Mouse (Mus musculus): ENCODE measurements at regions not wholly inside any gene's neighbourhood (a gene's known extent, or its start where the extent isn't known, plus 50 kb on each side); places are given as distances from the start of the nearest gene placed in this dataset.
"Not testable (repeated sequence)": the region's sequence is repeated elsewhere in the genome, so short reads cannot be mapped to it uniquely, and the experiment has no call there.

DNA sequence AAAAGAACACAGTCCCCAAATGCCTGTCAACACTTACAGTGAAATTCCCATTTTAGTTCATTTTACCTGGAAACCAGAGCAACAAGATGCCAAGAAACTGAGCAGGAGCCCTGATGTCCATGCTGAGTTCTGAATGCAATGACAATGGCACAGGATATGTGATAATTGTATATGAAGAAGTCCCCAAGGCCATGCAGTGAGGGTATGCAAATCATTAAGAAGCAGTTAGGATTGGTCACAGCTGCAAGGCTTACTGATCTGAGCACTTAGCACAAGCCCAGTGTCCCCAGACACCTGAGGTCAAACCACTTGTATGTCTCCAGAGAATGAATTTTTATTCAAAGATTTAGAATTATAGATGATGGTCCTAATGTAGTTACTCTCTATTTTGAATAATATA is 419.0 kb upstream of the Tacstd2 start:
- DNase-seq (ENCODE audit: low spot score in 2 of 2): not testable (repeated sequence)

DNA sequence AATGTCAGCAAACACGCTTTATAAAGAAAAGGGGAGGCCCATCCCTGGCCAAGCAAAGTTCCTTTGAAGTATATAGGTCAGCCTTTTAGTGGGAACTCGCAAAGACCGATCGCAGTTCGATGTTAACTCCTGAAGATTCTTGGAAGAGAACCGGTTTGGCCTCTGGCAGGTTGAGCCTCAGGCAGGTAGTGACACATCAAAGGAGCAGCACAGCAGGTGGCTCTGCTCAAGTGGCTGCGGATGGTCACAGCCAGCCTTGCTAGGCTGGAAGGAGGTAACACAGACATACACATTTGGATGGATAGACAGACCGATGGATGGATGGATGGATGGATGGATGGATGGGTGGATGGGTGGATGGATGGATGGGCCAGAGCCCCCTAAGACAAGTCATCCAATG is 395.9 kb upstream of the Tacstd2 start:
- DNase-seq (ENCODE audit: low spot score in 2 of 2): not testable (repeated sequence)

DNA sequence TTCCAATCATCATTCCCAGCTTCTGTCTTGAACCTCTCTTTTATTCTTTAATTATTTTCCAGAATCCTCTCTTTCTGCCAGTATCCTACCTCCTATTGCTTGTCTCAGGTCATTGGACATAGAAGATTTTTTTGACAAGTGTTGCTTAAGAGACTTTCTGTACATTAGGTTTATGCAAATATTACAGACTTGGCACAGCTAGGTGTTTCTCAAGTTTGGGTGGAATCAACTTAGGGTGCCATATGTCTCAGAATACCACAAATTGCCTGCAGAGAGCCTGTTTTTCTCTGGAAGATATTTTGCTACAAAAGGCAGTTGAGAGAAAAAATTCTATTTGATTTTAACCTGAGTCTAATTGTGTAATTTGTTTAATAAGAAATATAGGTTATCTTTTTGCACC is 386.9 kb upstream of the Tacstd2 start:
- no peak for DNase-seq (ENCODE audit: low spot score in 2 of 2)

DNA sequence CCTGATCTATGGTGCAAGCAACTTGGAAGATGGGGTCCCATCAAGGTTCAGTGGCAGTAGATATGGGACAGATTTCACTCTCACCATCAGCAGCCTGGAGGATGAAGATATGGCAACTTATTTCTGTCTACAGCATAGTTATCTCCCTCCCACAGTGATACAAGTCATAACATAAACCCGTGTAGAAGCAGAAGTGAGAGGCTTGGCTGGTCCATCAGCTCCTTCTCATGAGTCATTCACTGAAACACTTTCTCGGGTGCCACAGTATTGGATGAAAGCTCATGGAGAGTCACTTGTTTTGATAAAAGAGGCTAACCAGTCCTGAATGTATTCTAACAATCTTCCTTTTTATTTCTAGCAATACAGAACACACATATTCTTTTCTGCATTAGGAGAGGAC is 378.3 kb upstream of the Tacstd2 start:
- DNase-seq (ENCODE audit: low spot score in 2 of 2): no peak

DNA sequence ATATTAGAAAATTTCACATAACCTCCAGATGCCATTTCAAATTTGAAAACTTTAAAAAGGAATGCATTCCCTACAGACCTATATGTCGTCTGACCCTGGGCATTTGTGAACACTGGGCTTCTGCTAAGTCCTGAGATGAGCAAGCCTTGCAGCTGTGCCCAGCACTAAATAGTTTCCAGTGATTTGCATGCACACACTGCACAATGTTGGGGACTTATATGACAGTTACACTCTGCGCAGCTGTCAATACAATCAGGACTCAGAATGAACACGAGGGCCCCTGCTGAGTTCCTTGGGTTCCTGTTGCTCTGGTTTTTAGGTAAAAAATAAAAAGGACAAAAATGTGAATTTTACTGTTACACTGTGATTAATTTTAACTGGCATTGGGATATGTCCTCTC is 377.7 kb upstream of the Tacstd2 start:
- DNase-seq (ENCODE audit: low spot score in 2 of 2): no peak

DNA sequence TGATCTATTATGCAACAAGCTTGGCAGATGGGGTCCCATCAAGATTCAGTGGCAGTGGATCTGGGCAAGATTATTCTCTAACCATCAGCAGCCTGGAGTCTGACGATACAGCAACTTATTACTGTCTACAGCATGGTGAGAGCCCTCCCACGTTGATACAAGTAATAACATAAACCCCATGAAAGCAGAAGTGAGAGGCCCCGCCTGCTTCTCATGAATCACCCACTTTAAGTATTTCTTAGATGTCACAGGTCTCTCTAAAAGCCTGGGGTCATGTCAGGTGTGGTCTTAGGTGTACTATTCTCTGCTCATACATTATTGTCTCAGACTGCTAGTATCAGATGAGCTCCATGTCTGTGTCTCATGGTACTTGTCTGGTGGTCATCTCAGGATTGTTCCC is 360.9 kb upstream of the Tacstd2 start:
- no peak for DNase-seq (ENCODE audit: low spot score in 2 of 2)

DNA sequence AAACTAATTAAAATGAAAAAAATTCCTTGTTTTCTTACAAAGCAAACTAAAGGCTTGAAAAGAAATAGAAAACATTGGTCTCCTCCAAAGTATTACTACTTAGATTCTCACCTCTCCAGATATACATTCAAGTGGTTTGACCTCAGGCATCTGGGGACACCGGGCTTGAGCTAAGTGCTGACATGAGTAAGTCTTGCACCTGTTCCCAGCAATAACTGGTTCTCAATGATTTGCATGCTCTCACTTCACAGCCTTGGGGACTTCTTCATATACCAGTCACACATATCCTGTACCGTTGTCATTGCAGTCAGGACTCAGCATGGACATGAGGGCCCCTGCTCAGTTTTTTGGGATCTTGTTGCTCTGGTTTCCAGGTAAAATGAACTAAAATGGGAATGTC is 360.3 kb upstream of the Tacstd2 start:
- no peak for DNase-seq (ENCODE audit: low spot score in 2 of 2)

DNA sequence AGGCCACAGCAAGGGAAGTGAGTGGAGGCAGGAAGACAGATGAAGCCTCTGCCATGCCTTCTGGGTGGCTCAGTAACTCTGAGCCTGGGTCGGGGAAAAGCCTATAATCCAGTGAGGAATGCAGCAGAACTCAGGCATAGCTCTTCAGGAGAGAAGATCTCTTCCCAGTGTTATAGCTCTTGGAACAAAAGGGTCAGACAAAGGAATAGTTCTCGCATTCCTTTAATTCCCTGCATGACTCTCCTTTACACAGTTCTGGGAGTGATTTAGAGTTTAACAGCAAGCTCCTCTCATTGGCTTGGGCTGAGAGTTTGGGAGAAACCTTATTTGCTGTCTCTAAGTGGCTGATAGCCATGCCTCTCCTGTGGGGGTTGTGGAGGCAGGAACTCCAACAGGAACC is 352.0 kb upstream of the Tacstd2 start:
- no peak for DNase-seq (ENCODE audit: low spot score in 2 of 2)

DNA sequence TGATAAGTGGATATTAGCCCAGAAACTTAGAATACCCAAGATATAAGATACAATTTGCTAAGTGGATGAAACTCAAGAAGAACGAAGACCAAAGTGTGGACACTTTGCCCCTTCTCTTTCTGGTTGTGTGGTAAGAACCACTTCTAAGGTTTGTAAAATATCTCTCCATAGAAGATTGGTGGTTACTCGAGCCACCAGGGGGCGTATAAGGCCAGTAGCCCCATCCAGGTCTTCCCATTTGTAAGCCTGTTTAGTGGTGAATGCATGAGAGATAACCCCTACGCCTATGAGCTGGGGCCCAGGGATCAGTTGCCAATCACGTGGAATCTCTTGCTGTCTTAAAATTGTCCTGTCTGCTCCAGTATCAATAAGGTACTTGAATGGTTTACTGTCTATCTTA is 349.3 kb upstream of the Tacstd2 start:
- no peak for DNase-seq (ENCODE audit: low spot score in 2 of 2)

DNA sequence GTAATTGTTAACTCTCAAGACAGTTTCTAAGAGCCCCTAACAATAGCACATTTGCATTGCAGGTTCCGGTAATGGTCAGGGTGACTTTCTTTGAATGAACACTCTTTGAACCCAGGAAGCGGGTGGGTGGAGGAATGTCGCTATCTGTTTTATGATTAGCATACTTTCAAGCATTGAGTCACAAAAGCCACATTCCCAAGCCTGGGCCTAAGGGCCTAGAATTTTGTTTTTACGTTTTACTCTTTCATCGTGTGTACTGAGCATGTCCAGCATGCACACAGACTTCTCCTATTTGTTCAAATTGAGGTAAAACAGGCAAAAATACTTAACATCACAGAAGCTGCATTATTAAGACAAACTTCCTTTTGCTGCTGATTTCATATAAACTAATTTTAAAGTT is 345.9 kb upstream of the Tacstd2 start:
- not testable (repeated sequence) for DNase-seq (ENCODE audit: low spot score in 2 of 2)

DNA sequence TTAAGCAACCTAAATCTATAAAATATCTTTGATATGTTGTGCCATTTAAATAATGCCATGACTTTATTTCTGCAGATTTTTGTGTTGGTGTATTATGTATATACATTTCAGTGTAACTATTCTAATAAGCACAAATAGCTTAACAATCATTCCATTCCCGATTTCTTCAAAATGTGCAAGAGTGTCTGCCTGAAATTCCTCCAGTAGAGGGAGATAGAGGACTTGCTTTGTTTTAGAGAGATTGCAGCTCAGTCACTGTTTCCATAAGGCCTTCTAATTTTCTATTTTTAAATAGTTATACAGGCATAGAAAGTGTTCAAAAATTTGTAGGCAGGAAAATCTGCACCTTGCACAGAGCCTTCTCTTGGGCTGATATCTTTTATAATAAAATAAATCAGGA is 322.3 kb upstream of the Tacstd2 start:
- DNase-seq (ENCODE audit: low spot score in 2 of 2): peak in 1 of 2 experiments; percentile 1

DNA sequence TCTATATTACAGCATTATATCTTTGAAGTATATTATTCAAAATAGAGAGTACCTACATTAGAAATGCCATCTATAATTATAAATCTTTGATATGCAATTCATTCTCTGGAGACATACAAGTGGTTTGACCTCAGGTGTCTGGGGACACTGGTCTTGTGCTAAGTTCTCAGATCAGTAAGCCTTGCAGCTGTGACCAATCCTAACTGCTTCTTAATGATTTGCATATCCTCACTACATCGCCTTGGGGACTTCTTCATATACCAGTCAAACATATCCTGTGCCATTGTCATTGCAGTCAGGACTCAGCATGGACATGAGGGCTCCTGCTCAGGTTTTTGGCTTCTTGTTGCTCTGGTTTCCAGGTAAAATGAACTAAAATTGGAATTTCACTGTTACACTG is 303.9 kb upstream of the Tacstd2 start:
- not testable (repeated sequence) for DNase-seq (ENCODE audit: low spot score in 2 of 2)

DNA sequence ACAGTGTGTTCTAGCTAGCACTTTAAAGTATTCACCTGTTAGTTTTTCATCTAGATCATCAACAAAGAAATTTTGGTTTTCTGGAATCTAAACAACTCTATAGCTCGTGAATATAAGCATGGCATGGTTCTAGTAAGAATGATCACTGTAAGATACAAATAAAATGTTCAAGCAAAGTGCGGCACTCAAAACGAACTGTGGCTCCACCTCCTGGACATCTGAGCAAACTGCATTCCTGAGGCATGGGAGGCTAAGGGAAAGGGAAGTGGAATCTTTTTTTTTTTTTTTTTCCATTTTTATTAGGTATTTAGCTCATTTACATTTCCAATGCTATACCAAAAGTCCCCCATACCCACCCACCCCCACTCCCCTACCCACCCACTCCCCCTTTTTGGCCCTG is 276.9 kb upstream of the Tacstd2 start:
- DNase-seq (ENCODE audit: low spot score in 2 of 2): peak in 1 of 2 experiments; percentile 6

DNA sequence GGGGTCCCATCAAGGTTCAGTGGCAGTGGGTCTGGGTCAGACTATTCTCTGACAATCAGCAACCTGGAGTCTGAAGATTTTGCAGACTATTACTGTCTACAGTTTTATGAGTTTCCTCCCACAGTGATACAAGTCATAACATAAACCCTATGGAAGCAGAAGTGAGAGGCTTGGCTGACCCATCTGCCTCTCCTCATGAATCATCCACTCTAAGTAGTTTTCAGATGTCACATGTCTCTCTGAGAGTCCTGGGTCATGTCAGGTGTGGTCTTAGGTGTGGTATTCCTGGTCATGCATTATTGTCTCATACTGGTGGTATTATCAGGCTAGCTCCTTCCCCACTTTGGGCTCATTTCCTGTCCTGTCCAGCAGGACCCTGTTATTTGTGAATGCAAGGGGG is 255.8 kb upstream of the Tacstd2 start:
- no peak for DNase-seq (ENCODE audit: low spot score in 2 of 2)

DNA sequence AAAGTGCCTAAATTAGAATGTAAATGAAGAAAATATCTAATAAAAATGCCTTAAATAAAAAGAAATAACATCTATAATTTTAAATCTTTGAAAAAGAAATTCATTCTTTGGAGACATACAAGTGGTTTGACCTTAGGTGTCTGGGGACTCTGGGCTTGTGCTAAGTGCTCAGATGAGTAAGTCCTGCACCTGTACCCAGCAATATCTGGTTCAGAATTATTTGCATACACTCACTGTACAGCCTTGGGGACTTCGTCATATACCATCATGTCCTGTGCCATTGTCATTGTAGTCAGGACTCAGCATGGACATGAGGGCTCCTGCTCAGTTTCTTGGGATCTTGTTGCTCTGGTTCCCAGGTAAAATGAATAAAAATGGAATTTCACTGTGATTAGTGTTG is 255.1 kb upstream of the Tacstd2 start:
- no peak for DNase-seq (ENCODE audit: low spot score in 2 of 2)

DNA sequence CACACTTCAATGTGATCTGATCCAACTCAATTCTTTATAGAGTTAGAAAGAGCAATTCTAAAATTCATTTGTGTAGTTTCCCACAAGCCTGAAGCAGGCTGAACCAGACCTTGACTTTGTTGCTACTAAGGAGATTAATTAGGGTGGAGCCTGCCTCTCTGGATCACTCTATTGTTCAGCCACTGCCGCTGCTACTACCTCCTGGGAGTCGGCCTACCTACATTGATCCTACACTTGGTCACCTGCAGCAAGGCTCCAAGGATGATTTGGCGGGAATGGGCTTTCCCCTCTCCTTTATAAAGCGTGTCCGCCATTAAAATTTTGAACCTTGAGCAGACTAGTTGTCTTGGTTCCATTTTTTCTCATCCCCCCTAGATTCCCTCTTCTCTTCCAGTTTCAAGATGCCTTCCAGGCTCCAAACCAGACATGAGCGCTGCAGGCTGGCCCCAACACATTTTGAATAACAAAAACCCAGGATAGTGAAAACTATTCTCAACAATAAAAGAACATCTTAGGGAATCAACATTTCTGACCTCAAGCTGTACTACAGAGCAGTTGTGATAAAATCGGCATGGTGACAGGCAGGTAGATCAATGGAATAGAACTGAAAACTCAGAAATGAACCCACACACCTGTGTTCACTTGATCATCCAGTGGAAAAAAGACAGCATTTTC is 251.6 kb upstream of the Tacstd2 start:
- DNase-seq (ENCODE audit: low spot score in 2 of 2): no peak

DNA sequence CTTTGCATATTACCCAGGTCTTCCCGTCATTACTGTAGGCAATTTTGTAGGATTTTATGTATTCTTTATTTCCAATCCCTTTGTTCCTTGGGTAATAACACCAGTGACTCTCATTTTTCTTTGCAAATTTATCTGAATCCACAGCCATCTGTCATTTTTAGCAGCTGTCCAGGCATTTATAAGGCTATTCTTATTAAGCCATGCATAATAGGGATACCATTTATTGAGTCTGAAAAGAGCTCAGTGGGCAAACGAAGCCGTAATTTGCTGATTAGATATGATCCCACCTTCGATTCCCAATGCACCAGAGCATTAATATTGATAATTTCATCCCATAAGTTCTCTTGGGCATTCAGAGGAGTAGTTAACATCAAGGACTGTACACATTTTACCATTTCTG is 243.3 kb upstream of the Tacstd2 start:
- DNase-seq (ENCODE audit: low spot score in 2 of 2): no peak

DNA sequence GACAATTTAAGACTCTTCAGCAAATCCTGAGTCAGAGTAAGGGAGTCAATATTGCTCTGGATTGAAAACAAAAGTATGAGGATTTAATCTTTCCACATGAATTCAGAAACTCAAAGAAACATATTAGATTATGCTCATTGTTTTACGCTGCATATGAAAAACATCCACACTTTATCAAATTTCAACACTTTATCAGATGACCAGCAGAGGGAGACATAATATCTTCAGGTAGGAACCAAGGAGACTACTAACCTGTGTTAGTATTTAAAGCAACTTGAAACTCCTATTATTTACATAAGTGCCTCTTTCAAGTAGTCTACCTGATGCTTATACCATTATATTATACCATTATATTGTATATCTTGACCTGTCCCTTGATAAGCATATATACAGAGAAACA is 218.5 kb upstream of the Tacstd2 start:
- DNase-seq (ENCODE audit: low spot score in 2 of 2): not testable (repeated sequence)

DNA sequence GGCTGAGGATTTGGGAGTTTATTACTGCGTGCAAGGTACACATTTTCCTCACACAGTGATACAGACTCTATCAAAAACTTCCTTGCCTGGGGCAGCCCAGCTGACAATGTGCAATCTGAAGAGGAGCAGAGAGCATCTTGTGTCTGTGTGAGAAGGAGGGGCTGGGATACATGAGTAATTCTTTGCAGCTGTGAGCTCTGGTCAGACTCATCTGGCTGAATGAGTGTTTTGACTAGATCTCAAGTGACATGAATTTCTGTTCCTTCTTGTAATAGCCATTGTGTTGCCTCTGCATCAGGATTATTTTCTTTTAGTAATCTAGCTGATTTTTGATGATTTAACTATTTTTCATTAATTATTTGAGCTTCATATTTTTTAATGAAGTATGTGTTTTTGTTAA is 190.0 kb upstream of the Tacstd2 start:
- DNase-seq (ENCODE audit: low spot score in 2 of 2): no peak

DNA sequence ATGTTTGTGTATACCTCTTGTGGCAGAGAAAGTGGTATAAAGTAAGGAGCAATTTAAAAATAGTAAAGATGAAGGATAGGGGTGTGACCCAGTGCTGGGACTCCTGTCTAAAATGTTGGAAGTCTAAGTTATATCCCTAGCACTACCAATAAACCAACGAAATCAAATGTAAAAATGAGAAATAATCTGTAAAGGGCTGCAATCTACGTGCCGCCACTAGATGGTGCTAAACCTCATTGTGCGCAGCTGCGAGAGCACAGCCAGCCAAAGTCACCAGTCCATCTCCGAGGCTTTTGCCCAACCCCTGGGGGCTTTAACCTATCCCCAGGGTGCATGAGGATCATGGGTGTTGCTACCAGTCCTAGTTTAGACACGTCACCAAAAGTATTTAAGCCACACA is 163.4 kb upstream of the Tacstd2 start:
- peak in 1 of 2 experiments; percentile 13 for DNase-seq (ENCODE audit: low spot score in 2 of 2)

DNA sequence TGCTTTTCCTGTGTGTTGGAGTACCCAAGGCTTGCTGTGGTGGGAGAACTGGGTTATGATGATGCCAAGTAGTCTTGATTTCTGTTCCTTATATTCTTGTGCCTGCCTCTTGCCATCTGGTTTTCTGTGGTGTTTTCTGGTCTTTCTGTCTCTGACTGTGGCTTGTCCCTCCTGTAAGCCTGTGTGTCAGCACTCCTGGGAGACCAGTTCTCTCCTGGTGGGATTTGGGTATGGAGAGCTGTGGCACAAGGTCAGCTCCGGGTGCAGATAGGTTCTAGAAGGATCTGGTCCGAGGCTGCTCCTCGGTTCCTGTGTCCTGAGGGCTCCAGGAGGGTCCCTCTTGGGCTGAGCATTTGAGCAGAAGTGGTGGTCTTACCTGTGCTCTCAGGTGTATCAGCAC is 155.4 kb upstream of the Tacstd2 start:
- DNase-seq (ENCODE audit: low spot score in 2 of 2): not testable (repeated sequence)

DNA sequence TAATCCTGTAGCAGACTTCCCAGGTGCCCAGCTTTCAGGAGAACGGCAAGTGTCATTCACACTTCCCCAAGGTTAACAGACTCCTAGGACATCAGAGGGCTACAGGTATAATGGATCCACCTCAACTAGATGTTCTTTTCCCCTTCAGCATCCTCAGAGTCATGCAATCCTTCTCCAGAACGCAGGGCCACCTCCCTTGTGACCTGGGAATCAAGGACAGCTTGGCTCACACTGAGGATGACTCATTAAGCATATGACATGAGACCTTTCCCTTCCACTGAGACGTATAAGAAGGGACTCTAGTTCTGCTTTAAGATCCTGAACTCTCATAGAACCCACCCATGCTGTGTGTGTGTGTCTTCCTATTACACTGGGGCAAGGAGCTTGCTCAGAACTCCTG is 147.5 kb upstream of the Tacstd2 start:
- not testable (repeated sequence) for DNase-seq (ENCODE audit: low spot score in 2 of 2)

DNA sequence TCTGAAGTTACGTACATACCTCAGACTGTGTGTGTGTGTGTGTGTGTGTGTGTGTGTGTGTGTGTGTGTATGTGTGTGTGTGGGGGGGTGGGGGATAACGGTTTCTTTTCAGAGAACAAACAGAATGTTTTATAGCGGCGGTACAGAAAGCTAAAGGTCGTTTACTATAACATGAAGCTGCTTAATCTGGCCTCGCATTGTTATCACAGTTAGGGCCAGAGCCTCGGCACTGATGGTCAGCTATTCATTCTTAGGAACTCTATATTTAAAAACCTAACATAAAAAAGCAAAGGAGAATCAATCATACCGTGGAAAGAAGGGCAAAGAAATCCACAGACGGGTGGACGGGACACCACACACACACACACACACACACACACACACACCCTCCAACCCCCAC is 146.0 kb upstream of the Tacstd2 start:
- not testable (repeated sequence) for DNase-seq (ENCODE audit: low spot score in 2 of 2)

DNA sequence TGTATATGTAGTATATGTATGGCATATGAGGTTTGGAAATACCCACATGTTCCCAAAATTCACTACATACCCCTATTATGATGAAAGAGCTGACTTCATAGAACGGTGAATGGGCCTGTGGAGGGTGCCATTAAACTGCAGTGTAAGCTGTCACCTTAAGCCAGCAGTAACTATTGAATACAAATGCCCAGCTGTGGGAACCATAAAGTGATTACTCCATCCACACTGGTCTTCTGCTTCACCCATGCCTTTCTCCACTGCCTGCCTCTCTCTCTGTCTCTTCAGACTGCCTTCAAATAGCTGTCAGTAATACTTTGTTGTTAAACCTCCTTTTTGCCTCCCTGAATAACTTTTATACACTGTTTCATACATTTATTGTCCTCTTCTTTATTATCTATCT is 143.5 kb upstream of the Tacstd2 start:
- not testable (repeated sequence) for DNase-seq (ENCODE audit: low spot score in 2 of 2)

Measured in layer of hippocampus, adult 18-20 months (tissue).